Mouse (Mus musculus) olfactory bulb, adult 2 months (tissue): ENCODE measurements around the gene Tas1r1.

Experiments
- CTCF ChIP-seq: fragments of 200-500 bp; IDR thresholded peaks from 2 replicates; pipeline ENCODE4 v1.5.1; 2012; ENCODE audit warnings: low read depth, mild to moderate bottlenecking, low read length, moderate library complexity; ENCODE audit not compliant: insufficient read depth
- POLR2A ChIP-seq: fragments of 200-500 bp; IDR thresholded peaks from 2 replicates; pipeline ENCODE4 v1.6.1; 2012; ENCODE audit warnings: mild to moderate bottlenecking, low read depth, low read length, moderate library complexity; ENCODE audit not compliant: insufficient read depth

- no peak for TF ChIP-seq CTCF
- TF ChIP-seq POLR2A: no peak
Measured at GRCm38 (mm10) chr4:151994228-151995171, 43.9 kb downstream of the Tas1r1 start.
